Mouse (Mus musculus): Measurements from ENCODE around the gene Tesk2.

DNA sequence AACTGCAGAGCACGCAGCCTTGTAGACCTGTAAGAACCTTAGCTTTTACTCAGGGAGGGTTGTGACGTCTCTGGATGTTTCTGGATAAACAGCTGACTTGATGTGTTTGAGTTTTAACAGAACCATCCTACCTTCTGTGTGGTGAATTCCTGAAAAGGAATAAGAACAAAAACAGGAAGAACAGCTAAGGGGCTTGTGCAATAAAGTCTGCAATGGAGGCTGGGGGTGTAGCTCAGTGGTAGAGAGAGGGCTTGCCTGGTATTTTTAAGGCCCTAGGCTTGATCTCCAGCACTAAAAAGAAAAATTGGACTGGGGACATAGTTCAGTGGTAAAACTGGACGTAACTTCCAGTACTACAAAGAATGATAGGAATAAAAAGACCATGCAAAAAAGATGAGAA is 56.3 kb downstream of the Tesk2 start:
- TF ChIP-seq POLR2A (IDR thresholded peaks at IDR 0.05; ENCODE audit: borderline replicate concordance, extremely low read depth, low read depth, low read length) = no peak
- no peak for TF ChIP-seq CTCF (IDR thresholded peaks at IDR 0.05; ENCODE audit: insufficient read depth, low read length)

Measured in lung, adult 2 months (tissue).